Mouse (Mus musculus) neural tube, embryonic 12.5 days (tissue): ENCODE results near the gene Wwp2. TPM values are rescaled to one million over a fixed set of nuclear protein-coding genes. Genes with fewer than 3 reads are reported as not detected.

Experiments used
- ATAC-seq: fragments of 200-750 bp; cut with Nextera tagmentation; 2 replicates; pipeline ENCODE4 v1.8.0; 2017; ENCODE audit warnings: low read depth, mild to moderate bottlenecking, moderate TSS enrichment, moderate library complexity; ENCODE audit not compliant: low FRiP score
- H3K27ac ChIP-seq: fragments of 300-500 bp; sonication (generic); 2 replicates; pipeline ENCODE4 v1.5.1; 2016
- H3K27me3 ChIP-seq: fragments of 300-500 bp; sonication (generic); replicated peaks from 2 replicates; pipeline ENCODE4 v1.6.1; 2016; ENCODE audit warnings: mild to moderate bottlenecking
- H3K36me3 ChIP-seq: fragments of 300-500 bp; sonication (generic); 2 replicates; pipeline ENCODE4 v1.6.1; 2016; ENCODE audit warnings: mild to moderate bottlenecking
- H3K4me1 ChIP-seq: fragments of 300-500 bp; sonication (generic); 2 replicates; pipeline ENCODE4 v1.6.1; 2016
- H3K4me2 ChIP-seq: fragments of 300-500 bp; sonication (generic); replicated peaks from 2 replicates; pipeline ENCODE4 v1.6.1; 2016; ENCODE audit warnings: mild to moderate bottlenecking
- H3K4me3 ChIP-seq: fragments of 300-500 bp; sonication (generic); 2 replicates; pipeline ENCODE4 v1.5.1; 2016
- H3K9ac ChIP-seq: fragments of 300-500 bp; sonication (generic); 2 replicates; pipeline ENCODE4 v1.6.1; 2016; ENCODE audit warnings: mild to moderate bottlenecking
- H3K9me3 ChIP-seq: fragments of 300-500 bp; sonication (generic); 2 replicates; pipeline ENCODE4 v1.6.1; 2016; ENCODE audit warnings: mild to moderate bottlenecking
- WGBS: fragments of 180-500 bp; shearing (Covaris S2); methylation state at CpG from one replicate; pipeline ENCODE4 v1.1.7; 2016; 5-methylcytosine and 5-hydroxymethylcytosine counted together
- polyA plus RNA-seq: library from polyadenylated mRNA; unstranded; fragments of >200 nt; fragmentation: Nextera tagmentation; extraction: Ambion mirVana; gene quantifications from 2 replicates; pipeline ENCODE4 v1.2.1, GENCODE M21; 2016

Gene Wwp2
- polyA plus RNA-seq, 1 experiment from 2014 or later, result 74.2 TPM

GRCm38 (mm10) chr8:107521788-107522554, 85.8 kb downstream of the Wwp2 start:
- no peak overlapping the region for H3K9ac ChIP-seq
- peaks cover 19% of the 10 kb centered on the region for H3K36me3 ChIP-seq
- peaks cover 4% of the 10 kb centered on the region for H3K4me1 ChIP-seq
- no peak overlapping the region for H3K27ac ChIP-seq
- no peaks in the 10 kb centered on the region for H3K9me3 ChIP-seq
- H3K4me2 ChIP-seq, result no peak overlapping the region
- ATAC-seq, result no peak
- WGBS, result 84% methylated on average over 8 of the region's 8 CpGs
- H3K27me3 ChIP-seq, result no peaks in the 10 kb centered on the region
- H3K4me3 ChIP-seq, result no peak overlapping the region

- no peak overlapping the region for H3K4me2 ChIP-seq
- no peak overlapping the region for H3K9ac ChIP-seq
- WGBS, result 70% methylated on average over 4 of the region's 4 CpGs
- peaks cover 4% of the 10 kb centered on the region for H3K4me1 ChIP-seq
- no peak overlapping the region for H3K4me3 ChIP-seq
- H3K9me3 ChIP-seq, result no peaks in the 10 kb centered on the region
- no peaks in the 10 kb centered on the region for H3K27me3 ChIP-seq
- peaks cover 18% of the 10 kb centered on the region for H3K36me3 ChIP-seq
- no peak for ATAC-seq
- H3K27ac ChIP-seq, result no peak overlapping the region
Observed at GRCm38 (mm10) chr8:107522555-107522833, 86.3 kb downstream of the Wwp2 start.

GRCm38 (mm10) chr8:107524535-107524934, 88.4 kb downstream of the Wwp2 start:
- Histone ChIP-seq H3K9ac (no peak overlapping the region), H3K27me3 (no peaks in the 10 kb centered on the region), H3K4me1 (peaks cover 4% of the 10 kb centered on the region), H3K36me3 (no peaks in the 10 kb centered on the region), H3K27ac (no peak overlapping the region), H3K4me2 (no peak overlapping the region), H3K4me3 (no peak overlapping the region), H3K9me3 (no peaks in the 10 kb centered on the region)
- ATAC-seq, result no peak
- 94% methylated on average over 4 of the region's 4 CpGs for WGBS

- no peaks in the 10 kb centered on the region for H3K4me1 ChIP-seq
- no peak overlapping the region for H3K27ac ChIP-seq
- no peaks in the 10 kb centered on the region for H3K9me3 ChIP-seq
- no peak for ATAC-seq
- H3K9ac ChIP-seq, result no peak overlapping the region
- no peak overlapping the region for H3K4me3 ChIP-seq
- H3K4me2 ChIP-seq, result no peak overlapping the region
- H3K27me3 ChIP-seq, result no peaks in the 10 kb centered on the region
- H3K36me3 ChIP-seq, result peaks cover 4% of the 10 kb centered on the region; the same call in 1 of the 2 replicates
- 69% methylated on average over 6 of the region's 6 CpGs for WGBS
Observed at GRCm38 (mm10) chr8:107528786-107529185, 92.6 kb downstream of the Wwp2 start.

- Histone ChIP-seq H3K4me2 (no peak overlapping the region), H3K9ac (no peak overlapping the region), H3K4me1 (no peaks in the 10 kb centered on the region), H3K27me3 (no peaks in the 10 kb centered on the region), H3K9me3 (no peaks in the 10 kb centered on the region), H3K36me3 (peaks cover 44% of the 10 kb centered on the region), H3K4me3 (no peak overlapping the region), H3K27ac (no peak overlapping the region)
- no peak for ATAC-seq
- WGBS, result 89% methylated on average over 4 of the region's 4 CpGs
Observed at GRCm38 (mm10) chr8:107537472-107537871, 101.3 kb downstream of the Wwp2 start.

- H3K27ac ChIP-seq, result no peak overlapping the region
- no peak overlapping the region for H3K4me3 ChIP-seq
- WGBS, result 89% methylated on average over 12 of the region's 12 CpGs
- no peaks in the 10 kb centered on the region for H3K27me3 ChIP-seq
- ATAC-seq, result no peak
- H3K4me2 ChIP-seq, result no peak overlapping the region
- peaks cover 6% of the 10 kb centered on the region; the same call in 1 of the 2 replicates for H3K4me1 ChIP-seq
- H3K9me3 ChIP-seq, result no peaks in the 10 kb centered on the region
- no peak overlapping the region for H3K9ac ChIP-seq
- H3K36me3 ChIP-seq, result peaks cover 32% of the 10 kb centered on the region
Observed at GRCm38 (mm10) chr8:107540623-107541022, 104.5 kb downstream of the Wwp2 start.

GRCm38 (mm10) chr8:107541369-107541768, 105.2 kb downstream of the Wwp2 start:
- H3K36me3 ChIP-seq, result peaks cover 35% of the 10 kb centered on the region
- peaks cover 6% of the 10 kb centered on the region; the same call in 1 of the 2 replicates for H3K4me1 ChIP-seq

GRCm38 (mm10) chr8:107542151-107542550, 106.0 kb downstream of the Wwp2 start:
- no peak for ATAC-seq
- peaks cover 42% of the 10 kb centered on the region for H3K36me3 ChIP-seq
- H3K9ac ChIP-seq, result no peak overlapping the region
- peaks cover 6% of the 10 kb centered on the region; the same call in 1 of the 2 replicates for H3K4me1 ChIP-seq
- H3K27me3 ChIP-seq, result no peaks in the 10 kb centered on the region
- H3K4me2 ChIP-seq, result no peak overlapping the region
- 89% methylated on average over 3 of the region's 3 CpGs for WGBS
- H3K4me3 ChIP-seq, result no peak overlapping the region
- no peak overlapping the region for H3K27ac ChIP-seq
- no peaks in the 10 kb centered on the region for H3K9me3 ChIP-seq

More at GRCm38 (mm10) chr8:107541369-107541768, 105.2 kb downstream of the Wwp2 start:
- Histone ChIP-seq H3K4me2 (no peak overlapping the region), H3K9ac (no peak overlapping the region), H3K9me3 (no peaks in the 10 kb centered on the region), H3K4me3 (no peak overlapping the region), H3K27ac (no peak overlapping the region), H3K27me3 (no peaks in the 10 kb centered on the region)
- 91% methylated on average over 4 of the region's 4 CpGs for WGBS
- no peak for ATAC-seq

- H3K4me3 ChIP-seq, result no peak overlapping the region
- peak overlapping the region; percentile 4; the same call in 1 of the 2 replicates for H3K27ac ChIP-seq
- H3K36me3 ChIP-seq, result peaks cover 37% of the 10 kb centered on the region
- ATAC-seq, result no peak
- H3K9me3 ChIP-seq, result no peaks in the 10 kb centered on the region
- no peak overlapping the region for H3K9ac ChIP-seq
- peaks cover 6% of the 10 kb centered on the region; the same call in 1 of the 2 replicates for H3K4me1 ChIP-seq
- 90% methylated on average over 11 of the region's 11 CpGs for WGBS
- no peak overlapping the region for H3K4me2 ChIP-seq
- H3K27me3 ChIP-seq, result no peaks in the 10 kb centered on the region
Observed at GRCm38 (mm10) chr8:107543714-107544113, 107.5 kb downstream of the Wwp2 start.

- Histone ChIP-seq H3K27me3 (no peaks in the 10 kb centered on the region), H3K27ac (peak overlapping the region; percentile 4; the same call in 1 of the 2 replicates), H3K4me3 (no peak overlapping the region), H3K4me1 (peaks cover 6% of the 10 kb centered on the region; the same call in 1 of the 2 replicates), H3K36me3 (peaks cover 38% of the 10 kb centered on the region), H3K9me3 (no peaks in the 10 kb centered on the region), H3K4me2 (no peak overlapping the region), H3K9ac (no peak overlapping the region)
- whole genome bisulfite sequencing, result 80% methylated on average over 8 of the region's 8 CpGs
- no peak for ATAC-seq
Observed at GRCm38 (mm10) chr8:107544211-107544610, 108.0 kb downstream of the Wwp2 start.

- ATAC-seq, result no peak
- H3K4me1 ChIP-seq, result peaks cover 6% of the 10 kb centered on the region; the same call in 1 of the 2 replicates
- H3K27me3 ChIP-seq, result no peaks in the 10 kb centered on the region
- peak overlapping the region; percentile 21; the same call in 1 of the 2 replicates for H3K27ac ChIP-seq
- no peaks in the 10 kb centered on the region for H3K9me3 ChIP-seq
- no peak overlapping the region for H3K4me3 ChIP-seq
- no peak overlapping the region for H3K4me2 ChIP-seq
- 0 out of 2 replicates have a peak overlapping the region, but pooled peaks have one; percentile 10 for H3K9ac ChIP-seq
- H3K36me3 ChIP-seq, result peaks cover 40% of the 10 kb centered on the region
- 61% methylated on average over 10 of the region's 10 CpGs for WGBS
Observed at GRCm38 (mm10) chr8:107544651-107545174, 108.5 kb downstream of the Wwp2 start.

GRCm38 (mm10) chr8:107545621-107546152, 109.5 kb downstream of the Wwp2 start:
- no peak overlapping the region for H3K27ac ChIP-seq
- H3K27me3 ChIP-seq, result no peaks in the 10 kb centered on the region
- H3K4me1 ChIP-seq, result peaks cover 6% of the 10 kb centered on the region; the same call in 1 of the 2 replicates
- peaks cover 41% of the 10 kb centered on the region for H3K36me3 ChIP-seq
- WGBS, result 91% methylated on average over 11 of the region's 11 CpGs
- H3K9me3 ChIP-seq, result no peaks in the 10 kb centered on the region
- H3K4me2 ChIP-seq, result no peak overlapping the region
- no peak for ATAC-seq
- no peak overlapping the region for H3K9ac ChIP-seq
- H3K4me3 ChIP-seq, result 0 out of 2 replicates have a peak overlapping the region, but pooled peaks have one; percentile 7
